Mouse (Mus musculus): ENCODE measurements around the gene Aspa. TPM values are rescaled to one million over a fixed set of nuclear protein-coding genes. Genes with fewer than 3 reads are reported as not detected.
"Not testable (repeated sequence)": the region's sequence is repeated elsewhere in the genome, so short reads cannot be mapped to it uniquely, and the experiment has no call there.

The Aspa gene
- polyA plus RNA-seq (2016; fragmentation: Nextera tagmentation; extraction: Ambion mirVana): 0.34 and 0.65 TPM in 2 replicates

GRCm38 (mm10) chr11:73329442-73329841 is at the start of gene Aspa, which contains the start of the genes Gm49340 and Spata22:
Gene Aspa, minus strand, starts transcription at chr11:73329596.
Gene Gm49340, plus strand, starts transcription at chr11:73329741.
Gene Spata22, plus strand, starts transcription at chr11:73329741.
- WGBS: 80% methylated on average over 27 of the region's 27 CpGs
- no peak for ATAC-seq (ENCODE audit: low FRiP score, low read depth)
- no peaks in the 10 kb centered on the region; the same call in 1 of the 2 replicates for H3K9me3 ChIP-seq
- no peak within 1 kb of the TSS for H3K9ac ChIP-seq
- no peaks in the 10 kb centered on the region for H3K4me1 ChIP-seq
- H3K27ac ChIP-seq: no peak within 1 kb of the TSS
- H3K36me3 ChIP-seq: no peaks in the 10 kb centered on the region
- H3K4me2 ChIP-seq (replicated peaks): no peak within 1 kb of the TSS
- H3K27me3 ChIP-seq (replicated peaks): no peaks in the 10 kb centered on the region
- no peak within 1 kb of the TSS for H3K4me3 ChIP-seq

GRCm38 (mm10) chr11:73370946-73371345 is 41.5 kb upstream of the Aspa start, which contains the start of gene Olfr376:
Gene Olfr376, plus strand, starts transcription at chr11:73371246.
- no peak for ATAC-seq (ENCODE audit: low FRiP score, low read depth)
- H3K36me3 ChIP-seq: no peaks in the 10 kb centered on the region
- H3K4me1 ChIP-seq: no peaks in the 10 kb centered on the region
- no peaks in the 10 kb centered on the region for H3K9me3 ChIP-seq
- WGBS: 90% methylated on average over 2 of the region's 2 CpGs
- no peak within 1 kb of the TSS for H3K27ac ChIP-seq
- no peak within 1 kb of the TSS for H3K4me3 ChIP-seq
- no peaks in the 10 kb centered on the region for H3K27me3 ChIP-seq (replicated peaks)
- H3K4me2 ChIP-seq (replicated peaks): no peak within 1 kb of the TSS
- no peak within 1 kb of the TSS for H3K9ac ChIP-seq

- Histone ChIP-seq H3K27ac (no peak within 1 kb of the TSS), H3K27me3 (replicated peaks) (no peaks in the 10 kb centered on the region), H3K9me3 (no peaks in the 10 kb centered on the region), H3K4me1 (no peaks in the 10 kb centered on the region), H3K9ac (no peak within 1 kb of the TSS), H3K4me3 (no peak within 1 kb of the TSS), H3K4me2 (replicated peaks) (no peak within 1 kb of the TSS), H3K36me3 (no peaks in the 10 kb centered on the region)
- ATAC-seq (ENCODE audit: low FRiP score, low read depth): no peak
- WGBS: 60% methylated on average over 3 of the region's 3 CpGs
Measured at GRCm38 (mm10) chr11:73350483-73350882, 21.1 kb upstream of the Aspa start, which contains the start of gene Olfr20. Gene Olfr20, plus strand, starts transcription at chr11:73350783.

GRCm38 (mm10) chr11:73336919-73337318 is 7.5 kb upstream of the Aspa start:
- H3K9me3 ChIP-seq: no peaks in the 10 kb centered on the region
- H3K4me2 ChIP-seq (replicated peaks): no peak overlapping the region
- ATAC-seq (ENCODE audit: low FRiP score, low read depth): no peak
- no peaks in the 10 kb centered on the region for H3K36me3 ChIP-seq
- H3K4me3 ChIP-seq: no peak overlapping the region
- H3K27ac ChIP-seq: no peak overlapping the region
- no peak overlapping the region for H3K9ac ChIP-seq
- no peaks in the 10 kb centered on the region for H3K27me3 ChIP-seq (replicated peaks)
- WGBS: 78% methylated on average over 4 of the region's 4 CpGs
- H3K4me1 ChIP-seq: no peaks in the 10 kb centered on the region

- Histone ChIP-seq H3K27ac (no peak overlapping the region), H3K4me1 (no peaks in the 10 kb centered on the region), H3K9ac (no peak overlapping the region), H3K36me3 (no peaks in the 10 kb centered on the region), H3K9me3 (no peaks in the 10 kb centered on the region; the same call in 1 of the 2 replicates), H3K4me2 (replicated peaks) (no peak overlapping the region), H3K27me3 (replicated peaks) (no peaks in the 10 kb centered on the region), H3K4me3 (no peak overlapping the region)
- 74% methylated on average over 2 of the region's 2 CpGs for WGBS
- no peak for ATAC-seq (ENCODE audit: low FRiP score, low read depth)
Measured at GRCm38 (mm10) chr11:73333357-73333756, 4.0 kb upstream of the Aspa start.

GRCm38 (mm10) chr11:73327361-73327760 is 2.0 kb downstream of the Aspa start:
- no peak overlapping the region for H3K27ac ChIP-seq
- no peaks in the 10 kb centered on the region for H3K4me1 ChIP-seq
- no peaks in the 10 kb centered on the region; the same call in 1 of the 2 replicates for H3K9me3 ChIP-seq
- no peak for ATAC-seq (ENCODE audit: low FRiP score, low read depth)
- H3K36me3 ChIP-seq: no peaks in the 10 kb centered on the region
- no peaks in the 10 kb centered on the region for H3K27me3 ChIP-seq (replicated peaks)
- WGBS: 82% methylated on average over 4 of the region's 4 CpGs
- no peak overlapping the region for H3K4me3 ChIP-seq
- no peak overlapping the region for H3K4me2 ChIP-seq (replicated peaks)
- no peak overlapping the region for H3K9ac ChIP-seq

- H3K27me3 ChIP-seq (replicated peaks): no peaks in the 10 kb centered on the region
- H3K27ac ChIP-seq: no peak overlapping the region
- no peak overlapping the region for H3K4me2 ChIP-seq (replicated peaks)
- no peaks in the 10 kb centered on the region for H3K4me1 ChIP-seq
- no peaks in the 10 kb centered on the region; the same call in 1 of the 2 replicates for H3K9me3 ChIP-seq
- H3K4me3 ChIP-seq: no peak overlapping the region
- WGBS: 66% methylated on average over 12 of the region's 12 CpGs
- H3K36me3 ChIP-seq: no peaks in the 10 kb centered on the region
- H3K9ac ChIP-seq: no peak overlapping the region
- no peak for ATAC-seq (ENCODE audit: low FRiP score, low read depth)
Measured at GRCm38 (mm10) chr11:73326485-73326886, 2.9 kb downstream of the Aspa start.

GRCm38 (mm10) chr11:73323906-73324830 is 5.2 kb downstream of the Aspa start:
- H3K4me1 ChIP-seq: no peaks in the 10 kb centered on the region
- WGBS: 78% methylated on average over 9 of the region's 9 CpGs
- no peaks in the 10 kb centered on the region for H3K36me3 ChIP-seq
- H3K27me3 ChIP-seq (replicated peaks): no peaks in the 10 kb centered on the region
- H3K4me3 ChIP-seq: no peak overlapping the region
- ATAC-seq (ENCODE audit: low FRiP score, low read depth): no peak
- H3K27ac ChIP-seq: no peak overlapping the region
- H3K9ac ChIP-seq: no peak overlapping the region
- no peaks in the 10 kb centered on the region for H3K9me3 ChIP-seq
- H3K4me2 ChIP-seq (replicated peaks): no peak overlapping the region

GRCm38 (mm10) chr11:73321064-73321463 is 8.3 kb downstream of the Aspa start:
- not testable (repeated sequence) for H3K4me3 ChIP-seq; H3K27me3 ChIP-seq (replicated peaks); H3K9ac ChIP-seq; H3K4me1 ChIP-seq; H3K27ac ChIP-seq; H3K9me3 ChIP-seq; H3K4me2 ChIP-seq (replicated peaks); ATAC-seq (ENCODE audit: low FRiP score, low read depth); H3K36me3 ChIP-seq
- 93% methylated on average over 13 of the region's 13 CpGs for WGBS

GRCm38 (mm10) chr11:73318581-73318980 is 10.8 kb downstream of the Aspa start:
- not testable (repeated sequence) for H3K27me3 ChIP-seq (replicated peaks); H3K27ac ChIP-seq; H3K4me3 ChIP-seq; H3K4me2 ChIP-seq (replicated peaks); H3K4me1 ChIP-seq; H3K9me3 ChIP-seq; H3K9ac ChIP-seq; H3K36me3 ChIP-seq; ATAC-seq (ENCODE audit: low FRiP score, low read depth)
- 79% methylated on average over 2 of the region's 2 CpGs for WGBS

GRCm38 (mm10) chr11:73315961-73316360 is 13.4 kb downstream of the Aspa start:
- Histone ChIP-seq H3K9ac (no peak overlapping the region), H3K4me3 (no peak overlapping the region), H3K9me3 (no peaks in the 10 kb centered on the region), H3K27ac (no peak overlapping the region), H3K4me2 (replicated peaks) (no peak overlapping the region), H3K27me3 (replicated peaks) (no peaks in the 10 kb centered on the region), H3K36me3 (no peaks in the 10 kb centered on the region), H3K4me1 (no peaks in the 10 kb centered on the region)
- 43% methylated on average over 3 of the region's 3 CpGs for WGBS
- no peak for ATAC-seq (ENCODE audit: low FRiP score, low read depth)

GRCm38 (mm10) chr11:73303123-73303522 is 26.3 kb downstream of the Aspa start:
- no peak overlapping the region for H3K27ac ChIP-seq
- H3K27me3 ChIP-seq (replicated peaks): no peaks in the 10 kb centered on the region
- no peak overlapping the region for H3K4me3 ChIP-seq
- ATAC-seq (ENCODE audit: low FRiP score, low read depth): no peak
- no peak overlapping the region for H3K9ac ChIP-seq
- no peaks in the 10 kb centered on the region for H3K36me3 ChIP-seq
- no peak overlapping the region for H3K4me2 ChIP-seq (replicated peaks)
- H3K9me3 ChIP-seq: no peaks in the 10 kb centered on the region
- no peaks in the 10 kb centered on the region for H3K4me1 ChIP-seq
- 44% methylated on average over 2 of the region's 2 CpGs for WGBS

Measured in neural tube, embryonic 12.5 days (tissue).